Mouse (Mus musculus) Muller cell, postnatal 12 days (primary cell): ENCODE measurements around the gene Dnmt3b.
A peak's percentile ranks its signal among the peaks of the same experiment; 100 is the strongest.
"Not testable (repeated sequence)": the region's sequence is repeated elsewhere in the genome, so short reads cannot be mapped to it uniquely, and the experiment has no call there.

Experiments
- DNase-seq: peaks from one replicate; pipeline ENCODE4 v3.0.0-alpha.2; 2015; ENCODE audit errors: inconsistent ontology term

The Dnmt3b gene

DNA sequence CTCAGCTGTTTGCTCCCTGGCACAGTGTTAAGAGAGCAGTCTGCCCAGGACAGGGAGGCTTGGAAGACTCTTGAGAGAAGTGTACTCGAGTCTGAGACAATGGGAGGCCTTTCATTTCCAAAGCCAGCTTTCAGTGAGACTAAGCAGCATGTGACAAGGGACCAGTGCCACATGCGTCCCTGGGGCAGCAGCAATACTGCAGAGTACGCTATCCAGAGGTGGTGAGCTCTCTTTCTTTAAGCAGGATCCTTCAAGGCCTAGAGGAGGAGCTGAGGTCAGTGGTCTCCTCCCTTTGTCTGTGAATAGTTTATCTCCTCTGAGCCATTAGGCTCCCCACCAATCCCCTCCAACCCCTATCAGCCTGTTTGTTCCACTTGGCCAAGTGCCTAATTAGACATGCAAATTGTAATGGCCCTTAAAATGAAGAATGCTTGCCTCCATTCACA lies 63.4 kb downstream of the Dnmt3b start:
- DNase-seq, result no peak

DNA sequence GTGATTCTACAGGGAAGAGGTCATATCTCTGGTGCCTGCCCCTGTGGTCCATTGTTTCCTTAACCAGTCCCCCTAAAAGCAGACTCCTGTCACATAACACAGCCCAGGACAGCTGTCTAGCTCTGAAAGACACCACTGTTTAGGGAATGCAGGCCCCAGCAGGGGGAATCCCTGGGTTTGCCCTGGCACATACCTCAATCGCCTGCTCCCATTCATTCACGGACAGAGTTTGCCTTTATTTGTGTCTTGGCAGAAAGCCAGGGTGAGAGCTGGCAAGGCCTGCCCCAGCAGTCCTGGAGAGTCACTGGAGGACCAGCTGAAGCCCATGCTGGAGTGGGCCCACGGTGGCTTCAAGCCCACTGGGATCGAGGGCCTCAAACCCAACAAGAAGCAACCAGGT lies 64.0 kb downstream of the Dnmt3b start:
- peak; percentile 99 for DNase-seq

DNA sequence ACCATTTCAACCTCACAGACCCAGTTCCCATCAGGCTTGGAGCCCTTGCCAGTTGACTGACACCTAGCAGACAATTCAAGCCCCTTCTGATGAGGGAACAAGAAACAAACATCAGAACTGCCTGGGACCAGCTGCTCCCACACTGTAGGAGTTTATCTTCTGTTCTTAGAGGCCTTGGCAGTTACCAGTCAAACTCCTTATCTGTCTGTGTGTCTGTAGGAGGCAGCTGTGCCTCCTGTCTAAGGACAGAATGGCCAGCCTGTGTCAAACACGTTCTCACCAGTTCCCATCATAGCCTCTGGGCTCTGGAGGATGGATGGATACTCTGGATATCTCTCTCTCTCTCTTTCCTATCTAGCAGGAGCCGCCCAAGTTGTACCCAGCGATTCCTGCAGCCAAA lies 68.6 kb downstream of the Dnmt3b start:
- DNase-seq, result not testable (repeated sequence)

DNA sequence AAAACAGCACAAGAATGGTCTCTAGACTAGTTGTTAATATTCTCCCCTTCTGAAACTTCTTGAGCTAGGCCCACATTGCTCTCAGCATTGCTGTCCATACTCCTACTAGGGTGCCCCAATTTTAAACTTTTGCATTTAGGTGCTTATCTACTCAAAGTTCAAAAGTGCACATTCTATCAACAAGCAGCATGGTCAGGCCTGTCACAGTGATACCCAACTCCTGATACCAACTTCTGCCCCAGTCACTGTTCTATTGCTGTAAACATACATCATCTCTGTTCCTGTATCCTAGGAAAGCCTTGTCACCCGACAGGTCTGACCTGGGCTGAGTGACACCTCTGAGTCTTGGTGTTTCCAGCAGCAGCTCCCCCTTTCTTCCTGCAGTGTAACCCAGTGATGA lies 73.8 kb downstream of the Dnmt3b start:
- no peak for DNase-seq

DNA sequence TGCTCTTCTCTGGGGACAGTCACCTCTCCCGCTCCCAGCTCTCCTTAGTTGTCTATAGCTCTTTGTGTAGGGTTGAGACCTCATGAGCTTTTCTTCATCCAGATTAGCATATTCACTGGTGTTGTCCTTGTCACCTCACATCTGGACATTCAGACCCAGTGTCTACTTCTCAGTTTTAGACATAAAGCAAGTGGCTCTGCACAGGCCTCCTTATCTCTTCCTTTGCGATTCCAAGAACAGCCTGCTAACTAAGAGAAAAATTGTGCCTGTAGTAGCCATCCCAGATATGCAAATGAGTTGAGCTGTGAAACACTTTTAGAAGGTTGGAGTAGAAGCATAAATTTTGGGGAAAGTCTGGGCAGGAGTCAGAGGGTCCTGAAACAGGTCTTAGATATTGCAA lies 75.2 kb downstream of the Dnmt3b start:
- no peak for DNase-seq

DNA sequence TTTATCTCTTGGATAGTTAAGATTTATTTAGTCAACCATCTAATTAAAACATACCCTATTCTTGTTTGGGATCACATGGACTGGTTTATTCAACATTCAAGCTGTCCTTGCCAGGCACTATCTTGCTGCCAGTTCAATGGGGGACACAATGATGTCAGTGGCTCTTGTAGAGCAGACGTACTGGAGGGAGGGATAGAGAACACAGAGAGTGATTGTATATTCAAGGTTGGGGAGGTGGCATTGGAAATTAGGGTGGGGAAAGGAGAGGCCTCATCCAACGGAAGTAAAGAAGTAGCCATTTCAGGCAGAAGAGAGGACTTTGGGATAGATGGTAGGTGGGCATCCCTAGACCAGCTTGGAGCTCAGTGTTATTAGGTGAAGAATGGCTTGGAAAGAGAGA lies 75.6 kb downstream of the Dnmt3b start:
- DNase-seq, result no peak

DNA sequence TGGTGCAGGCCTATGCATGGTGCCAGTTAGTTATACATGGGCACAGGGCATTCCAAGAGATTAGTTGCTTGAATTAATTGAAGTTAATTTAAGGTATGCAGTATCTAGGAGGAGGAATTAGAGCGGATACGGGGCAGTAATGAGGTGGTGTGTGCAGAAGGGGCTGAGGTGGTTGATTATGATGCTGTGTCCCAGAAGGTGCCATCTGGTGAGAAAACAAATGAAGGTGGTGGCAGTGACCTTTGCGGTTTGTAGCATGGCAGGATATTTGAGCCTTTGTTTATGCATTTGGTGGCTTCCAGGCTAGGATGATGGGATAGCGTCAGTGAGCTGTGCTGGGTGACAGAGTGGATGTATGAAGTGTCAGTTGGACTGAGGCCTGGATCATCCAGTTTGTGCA lies 76.0 kb downstream of the Dnmt3b start:
- peak; percentile 93 for DNase-seq

DNA sequence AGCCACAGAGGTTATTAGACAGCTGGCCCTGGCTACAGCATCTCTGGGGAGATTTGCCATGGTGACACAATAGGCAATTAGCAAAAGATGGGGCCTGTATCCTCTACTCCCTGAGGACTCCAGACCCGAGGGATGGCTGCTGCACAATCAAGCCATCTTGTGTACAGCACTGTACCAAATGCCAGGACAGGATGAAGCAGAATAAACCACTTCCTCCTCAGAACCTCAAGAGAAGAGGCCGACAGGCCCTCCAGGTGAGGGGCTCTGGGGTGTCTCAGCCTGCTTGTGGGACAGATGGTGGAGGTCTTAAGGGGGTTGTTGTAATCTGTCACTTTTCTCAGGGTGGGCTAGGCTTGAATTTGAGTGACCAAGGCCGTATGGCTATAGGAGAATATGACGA lies 84.8 kb downstream of the Dnmt3b start:
- DNase-seq, result no peak
